In genomic region chr9:30876552-30876951, GRCm38 (mm10) we compare ENCODE assay signal across 20 mouse cellular contexts. TPM values are rescaled to one million over a fixed set of nuclear protein-coding genes. Genes with fewer than 3 reads are reported as not detected.
"Had no signal": no experiment of that assay in that cellular context is flagged by ENCODE, and none has a peak within 500 bp of the region (broad histone marks: within the 10 kb centered on the region; RNA-seq: fewer than 3 reads in every experiment).

No protein-coding gene starts in this region.

- H3K4me2 ChIP-seq: lung, embryonic 14.5 days; midbrain, embryonic 12.5 days; midbrain, embryonic 15.5 days; neural tube, embryonic 13.5 days; neural tube, embryonic 15.5 days had no signal

- H3K27ac ChIP-seq: liver, embryonic 14.5 days; midbrain, embryonic 10.5 days; midbrain, embryonic 12.5 days; midbrain, embryonic 15.5 days; neural tube, embryonic 13.5 days; neural tube, embryonic 15.5 days had no signal

- H3K4me1 ChIP-seq: midbrain, embryonic 10.5 days; midbrain, embryonic 12.5 days; midbrain, embryonic 15.5 days; neural tube, embryonic 13.5 days; neural tube, embryonic 15.5 days had no signal

- DNase-seq: lung, adult 18-20 months; lung, embryonic 14.5 days; lung, postnatal 10 days; lung, postnatal 4 days; retina, postnatal 1 day; right cerebral cortex, adult 18-20 months; right cerebral cortex, postnatal 25 days; right cerebral cortex, postnatal 4 days; spleen, adult 18-20 months; thymus, adult 2 months; thymus, postnatal 25 days; thymus, postnatal 4 days had no signal

- H3K4me3 ChIP-seq: midbrain, embryonic 10.5 days; midbrain, embryonic 12.5 days; midbrain, embryonic 15.5 days; myocyte; neural tube, embryonic 13.5 days; neural tube, embryonic 15.5 days had no signal

- H3K9ac ChIP-seq: liver, embryonic 14.5 days; lung, embryonic 14.5 days; midbrain, embryonic 12.5 days; midbrain, embryonic 15.5 days; neural tube, embryonic 13.5 days; neural tube, embryonic 15.5 days had no signal

- H3K9me3 ChIP-seq: midbrain, embryonic 10.5 days; midbrain, embryonic 12.5 days; midbrain, embryonic 15.5 days; neural tube, embryonic 13.5 days; neural tube, embryonic 15.5 days had no signal

- H3K27me3 ChIP-seq: midbrain, embryonic 12.5 days; midbrain, embryonic 15.5 days; neural tube, embryonic 13.5 days; neural tube, embryonic 15.5 days had no signal

- ATAC-seq: midbrain, embryonic 15.5 days had no signal

- H3K36me3 ChIP-seq: midbrain, embryonic 10.5 days; midbrain, embryonic 12.5 days; midbrain, embryonic 15.5 days; neural tube, embryonic 13.5 days; neural tube, embryonic 15.5 days had no signal

RNA-seq across cellular contexts. Expression of gene Adamts15, which starts 45.7 kb away (rescaled TPM):
- total RNA-seq: megakaryocyte-erythroid progenitor cell, adult 5-6 weeks had no signal
- polyA plus RNA-seq: myocyte had no signal
